8 mouse cellular contexts compared by ENCODE assay signal in genomic region chrX:134550903-134551302, GRCm38 (mm10). TPM values are rescaled to one million over a fixed set of nuclear protein-coding genes. Genes with fewer than 3 reads are reported as not detected.
A peak's percentile ranks its signal among the peaks of the same experiment; 100 is the strongest.
DNase-seq lines count a peak whose midpoint lies in the region; TF ChIP-seq lines count a peak whose summit lies in the region.
"Had no signal": no experiment of that assay in that cellular context is flagged by ENCODE, and none has a peak within 500 bp of the region (broad histone marks: within the 10 kb centered on the region; RNA-seq: fewer than 3 reads in every experiment).

No protein-coding gene starts in this region.

- no peak overlapping the region for H3K27ac ChIP-seq in cortical plate, adult 2 months (ENCODE audit: insufficient read depth, low read length)
- H3K27ac ChIP-seq in layer of hippocampus, adult 2 months, result no peak overlapping the region
- H3K27ac ChIP-seq: embryonic facial prominence, embryonic 12.5 days had no signal

- H3K4me1 ChIP-seq in cortical plate, adult 2 months (ENCODE audit: control insufficient read depth, insufficient read depth, low read length), result no peaks in the 10 kb centered on the region
- H3K4me1 ChIP-seq: embryonic facial prominence, embryonic 12.5 days had no signal

- no peak for TF ChIP-seq POLR2A in cortical plate, adult 2 months (IDR thresholded peaks at IDR 0.05; ENCODE audit: extremely low read depth, insufficient read depth, low read length)

- 0 out of 2 replicates have a peak, but pooled peaks have one; percentile 11 for TF ChIP-seq CTCF in cortical plate, adult 2 months (IDR thresholded peaks at IDR 0.05; ENCODE audit: extremely low read depth, insufficient read depth, low read length)
- TF ChIP-seq CTCF in layer of hippocampus, adult 2 months (conservative IDR thresholded peaks at IDR 0.05), result peak; percentile 83

- DNase-seq in left cerebral cortex, adult 18-20 months (ENCODE audit: low spot score in 2 of 2), result peak; percentile 5 to 18
- DNase-seq in left cerebral cortex, adult 11 months (ENCODE audit: low spot score), result no peak
- peak; percentile 47 for DNase-seq in CD4-positive helper T cell, adult 2 months (ENCODE audit: low read depth, low spot score)
- DNase-seq in ES-CJ7 (ENCODE audit: low read depth, low spot score), result peak; percentile 38
- peak; percentile 9 to 18 for DNase-seq in layer of hippocampus, adult 2 months (ENCODE audit: low spot score in 2 of 2)
- peak; percentile 85 for DNase-seq in retina, embryonic 14.5 days (ENCODE audit: low spot score)

- H3K4me3 ChIP-seq in cortical plate, adult 2 months (ENCODE audit: insufficient read depth, low read length), result no peak overlapping the region
- H3K4me3 ChIP-seq in layer of hippocampus, adult 2 months, result no peak overlapping the region
- H3K4me3 ChIP-seq: embryonic facial prominence, embryonic 12.5 days had no signal

RNA-seq across cellular contexts. Expression of gene Timm8a1, which starts 9.2 kb away (rescaled TPM):
- total RNA-seq in left cerebral cortex, adult 18-20 months (2021), result 10 to 100 TPM; 14.2 to 18.6 TPM
- polyA plus RNA-seq in cortical plate, adult 2 months (2012; rRNA removed), result 14.8 and 17.0 TPM in 2 replicates
- 10 to 100 TPM; 15.7 to 18.3 TPM for total RNA-seq in layer of hippocampus, adult 2 months (2021)

RNA-seq across cellular contexts. Expression of gene Btk, which starts 32.5 kb away (rescaled TPM):
- 1 to 10 TPM in 1 of 2 experiments, under 1 TPM in 1; 0.89 to 1.3 TPM for total RNA-seq in left cerebral cortex, adult 18-20 months (2021)
- polyA plus RNA-seq in cortical plate, adult 2 months (2012; rRNA removed), result 0.94 and 1.5 TPM in 2 replicates
- total RNA-seq in layer of hippocampus, adult 2 months (2021), result 1 to 10 TPM in 1 of 2 experiments, under 1 TPM in 1; 0.66 to 1.2 TPM

RNA-seq across cellular contexts. Expression of gene Rpl36a, which starts 34.6 kb away (rescaled TPM):
- total RNA-seq in left cerebral cortex, adult 18-20 months (2021), result 100 to 1,000 TPM; 131 to 132 TPM
- 541 and 586 TPM in 2 replicates for polyA plus RNA-seq in cortical plate, adult 2 months (2012; rRNA removed)
- 100 to 1,000 TPM; 122 to 137 TPM for total RNA-seq in layer of hippocampus, adult 2 months (2021)

RNA-seq across cellular contexts. Expression of gene Gla, which starts 50.0 kb away (rescaled TPM):
- total RNA-seq in left cerebral cortex, adult 18-20 months (2021), result 10 to 100 TPM; 11.4 to 12.1 TPM
- polyA plus RNA-seq in cortical plate, adult 2 months (2012; rRNA removed), result 6.6 and 7.6 TPM in 2 replicates
- total RNA-seq in layer of hippocampus, adult 2 months (2021), result 10 to 100 TPM in 1 of 2 experiments, 1 to 10 TPM in 1; 7.3 to 10.5 TPM

RNA-seq across cellular contexts. Expression of gene Hnrnph2, which starts 50.1 kb away (rescaled TPM):
- total RNA-seq in left cerebral cortex, adult 18-20 months (2021), result 100 to 1,000 TPM; 161 to 167 TPM
- 109 and 114 TPM in 2 replicates for polyA plus RNA-seq in cortical plate, adult 2 months (2012; rRNA removed)
- total RNA-seq in layer of hippocampus, adult 2 months (2021), result 100 to 1,000 TPM; 152 to 157 TPM
